In genomic region chrX:109013686-109014085, GRCm38 (mm10) we compare ENCODE assay signal across 8 mouse cellular contexts. TPM values are rescaled to one million over a fixed set of nuclear protein-coding genes. Genes with fewer than 3 reads are reported as not detected.
DNase-seq lines count a peak whose midpoint lies in the region; ATAC-seq lines count a peak whose summit lies in the region.

No protein-coding gene starts in this region.

- H3K4me2 ChIP-seq in limb, embryonic 15.5 days = peak overlapping the region; percentile 39
- peak overlapping the region; percentile 61 for H3K4me2 ChIP-seq in midbrain, embryonic 13.5 days (replicated peaks)

- H3K27ac ChIP-seq in limb, embryonic 15.5 days = peak overlapping the region; percentile 77
- H3K27ac ChIP-seq in midbrain, embryonic 13.5 days = no peak overlapping the region

- DNase-seq in ovary, postnatal 36 days (ENCODE audit: low spot score) = peak; percentile 26
- no peak for DNase-seq in ovary, postnatal 14 days (ENCODE audit: low spot score)
- DNase-seq in cerebellum, postnatal 36 days = peak; percentile 44 to 46
- DNase-seq in gastrocnemius, postnatal 14 days = peak; percentile 11
- peak; percentile 60 for DNase-seq in kidney, adult 18-20 months
- peak; percentile 14 for DNase-seq in testis, postnatal 14 days (ENCODE audit: low spot score)

- H3K27me3 ChIP-seq in limb, embryonic 15.5 days = no peaks in the 10 kb centered on the region
- H3K27me3 ChIP-seq in midbrain, embryonic 13.5 days = no peaks in the 10 kb centered on the region

- ATAC-seq in limb, embryonic 15.5 days (ENCODE audit: insufficient number of reproducible peaks, low FRiP score, low TSS enrichment, low read depth) = peak; percentile 53; the same call in 1 of the 2 replicates
- peak; percentile 86 for ATAC-seq in midbrain, embryonic 13.5 days

- intact Hi-C loops in gastrocnemius, postnatal 14 days (cut with DNase I; ENCODE audit: low total_unique reads) = no loop called here

- no peaks in the 10 kb centered on the region for H3K4me1 ChIP-seq in limb, embryonic 15.5 days
- no peaks in the 10 kb centered on the region for H3K4me1 ChIP-seq in midbrain, embryonic 13.5 days (replicated peaks)

- no peaks in the 10 kb centered on the region for H3K36me3 ChIP-seq in limb, embryonic 15.5 days
- no peaks in the 10 kb centered on the region for H3K36me3 ChIP-seq in midbrain, embryonic 13.5 days

- peak overlapping the region; percentile 33; the same call in 1 of the 2 replicates for H3K9ac ChIP-seq in limb, embryonic 15.5 days
- no peak overlapping the region for H3K9ac ChIP-seq in midbrain, embryonic 13.5 days (replicated peaks)

- H3K4me3 ChIP-seq in limb, embryonic 15.5 days = peak overlapping the region; percentile 49
- H3K4me3 ChIP-seq in midbrain, embryonic 13.5 days (replicated peaks) = peak overlapping the region; percentile 49

- 20% methylated on average over 17 of the region's 17 CpGs for WGBS in limb, embryonic 15.5 days
- 20% methylated on average over 17 of the region's 17 CpGs for WGBS in midbrain, embryonic 13.5 days

- H3K9me3 ChIP-seq in limb, embryonic 15.5 days = no peaks in the 10 kb centered on the region
- H3K9me3 ChIP-seq in midbrain, embryonic 13.5 days = no peaks in the 10 kb centered on the region

RNA-seq across cellular contexts. Expression of gene Hmgn5, which starts 0.5 kb away (rescaled TPM):
- 1 to 10 TPM; 2.2 to 3.0 TPM for total RNA-seq in gastrocnemius, postnatal 14 days (2021)
- 17.4 and 21.2 TPM in 2 replicates for polyA plus RNA-seq in limb, embryonic 15.5 days (2015; fragmentation: Nextera tagmentation; extraction: Ambion mirVana)
- 22.4 and 24.5 TPM in 2 replicates for polyA plus RNA-seq in midbrain, embryonic 13.5 days (2015; fragmentation: Nextera tagmentation; extraction: Ambion mirVana)
